Mouse (Mus musculus) C2C12 (cell line): ENCODE measurements at regions not wholly inside any gene's neighbourhood (a gene's known extent, or its start where the extent isn't known, plus 50 kb on each side); places are given as distances from the start of the nearest gene placed in this dataset.

Experiments used
- H3K27me3 ChIP-seq: one replicate; pipeline ENCODE4 v1.6.1; 2011; ENCODE audit not compliant: control insufficient read depth, insufficient read depth, insufficient read length
- H3K36me3 ChIP-seq: one replicate; pipeline ENCODE4 v1.6.1; 2011; ENCODE audit not compliant: control insufficient read depth, insufficient read depth
- H3K4me3 ChIP-seq: one replicate; pipeline ENCODE4 v1.5.1; 2011; ENCODE audit warnings: mild to moderate bottlenecking, control low read depth; ENCODE audit not compliant: poor library complexity, insufficient read depth, severe bottlenecking
- H3K79me2 ChIP-seq: one replicate; pipeline ENCODE4 v1.6.1; 2011; ENCODE audit not compliant: control insufficient read depth, insufficient read depth
- H3K79me3 ChIP-seq: one replicate; pipeline ENCODE4 v1.6.1; 2011; ENCODE audit warnings: low read depth, control low read depth
- H3ac ChIP-seq: one replicate; pipeline ENCODE3; 2011; ENCODE audit warnings: low read depth; ENCODE audit not compliant: control insufficient read depth, insufficient read length
- CEBPB ChIP-seq: IDR thresholded peaks from one replicate; pipeline ENCODE4 v1.6.1; 2011; ENCODE audit warnings: low read depth, mild to moderate bottlenecking, control low read depth, moderate library complexity
- CTCF ChIP-seq: IDR thresholded peaks from one replicate; pipeline ENCODE4 v1.5.1; 2011; ENCODE audit not compliant: control insufficient read depth, insufficient read depth, insufficient read length
- FOSL1 ChIP-seq: IDR thresholded peaks from one replicate; pipeline ENCODE4 v1.8.0; 2011; ENCODE audit warnings: mild to moderate bottlenecking, low read length; ENCODE audit not compliant: poor library complexity, insufficient read depth, severe bottlenecking
- MAX ChIP-seq: IDR thresholded peaks from one replicate; pipeline ENCODE4 v1.6.1; 2011; ENCODE audit warnings: mild to moderate bottlenecking, control low read depth
- MYOD1 ChIP-seq: IDR thresholded peaks from one replicate; pipeline ENCODE4 v1.6.1; 2011; ENCODE audit warnings: low read depth; ENCODE audit not compliant: control insufficient read depth, insufficient read length
- MYOG ChIP-seq: IDR thresholded peaks from one replicate; pipeline ENCODE4 v1.6.1; 2011; ENCODE audit not compliant: control insufficient read depth, insufficient read length; ENCODE audit errors: extremely low read depth
- USF1 ChIP-seq: IDR thresholded peaks from one replicate; pipeline ENCODE4 v1.6.1; 2011; ENCODE audit warnings: low read depth, mild to moderate bottlenecking, control low read depth, moderate library complexity

DNA sequence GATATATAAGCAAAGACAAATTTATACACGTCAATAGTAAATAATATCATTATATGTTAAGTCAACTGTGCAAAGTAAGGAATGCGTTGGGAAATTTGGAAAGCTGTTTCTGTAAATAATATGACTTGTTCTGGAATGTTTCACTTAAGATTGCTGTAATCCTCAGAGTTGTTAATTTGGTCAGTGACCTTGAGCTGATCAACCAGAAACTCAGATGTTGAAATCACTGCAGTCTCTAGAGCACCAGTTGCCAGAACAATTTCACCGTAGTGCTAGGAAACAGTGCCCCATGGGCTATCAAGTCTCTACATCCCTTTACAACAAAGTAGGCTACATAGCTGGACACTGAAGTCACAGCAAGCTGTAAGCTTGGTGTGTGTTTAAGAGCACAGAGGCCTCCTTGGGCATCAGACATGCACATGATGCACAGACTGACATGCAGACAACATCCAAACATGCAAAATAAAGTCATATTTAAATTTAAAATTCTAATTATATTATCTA lies 212.6 kb downstream of the Pik3r1 start:
- Histone ChIP-seq H3K4me3 (no peak overlapping the region), H3K79me2 (no peaks in the 10 kb centered on the region), H3ac (no peak overlapping the region), H3K79me3 (no peaks in the 10 kb centered on the region), H3K27me3 (no peaks in the 10 kb centered on the region), H3K36me3 (no peaks in the 10 kb centered on the region)
- TF ChIP-seq CEBPB: no peak
- TF ChIP-seq MAX: no peak
- TF ChIP-seq CTCF: no peak
- no peak for TF ChIP-seq MYOG
- TF ChIP-seq MYOD1: no peak
- no peak for TF ChIP-seq USF1
- TF ChIP-seq FOSL1: no peak

DNA sequence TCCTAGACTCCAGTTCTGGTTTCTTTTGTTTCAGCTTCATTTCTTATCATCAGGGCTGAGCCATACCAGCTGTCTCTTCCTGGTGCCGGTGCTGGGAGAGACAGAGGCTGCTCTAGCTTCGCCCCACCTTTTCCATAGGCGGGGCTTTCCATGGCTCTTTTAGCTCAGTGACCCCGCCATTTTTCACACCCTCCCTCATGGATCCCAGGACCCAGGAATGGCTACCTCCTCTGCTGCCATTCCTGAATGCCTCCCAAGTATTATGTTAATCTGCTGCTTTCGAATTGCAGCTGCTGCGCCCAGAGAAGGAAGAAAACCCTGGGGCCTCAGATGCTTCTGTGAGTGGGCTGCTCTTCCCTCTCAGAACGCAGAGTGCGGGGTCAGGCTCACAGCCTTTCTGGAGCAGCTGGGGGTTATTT lies 214.9 kb downstream of the Pik3r1 start:
- Histone ChIP-seq H3ac (no peak overlapping the region), H3K4me3 (no peak overlapping the region), H3K36me3 (no peaks in the 10 kb centered on the region), H3K79me3 (no peaks in the 10 kb centered on the region), H3K27me3 (no peaks in the 10 kb centered on the region), H3K79me2 (no peaks in the 10 kb centered on the region)
- TF ChIP-seq USF1 (no peak), FOSL1 (no peak), MYOD1 (no peak), CTCF (no peak)

DNA sequence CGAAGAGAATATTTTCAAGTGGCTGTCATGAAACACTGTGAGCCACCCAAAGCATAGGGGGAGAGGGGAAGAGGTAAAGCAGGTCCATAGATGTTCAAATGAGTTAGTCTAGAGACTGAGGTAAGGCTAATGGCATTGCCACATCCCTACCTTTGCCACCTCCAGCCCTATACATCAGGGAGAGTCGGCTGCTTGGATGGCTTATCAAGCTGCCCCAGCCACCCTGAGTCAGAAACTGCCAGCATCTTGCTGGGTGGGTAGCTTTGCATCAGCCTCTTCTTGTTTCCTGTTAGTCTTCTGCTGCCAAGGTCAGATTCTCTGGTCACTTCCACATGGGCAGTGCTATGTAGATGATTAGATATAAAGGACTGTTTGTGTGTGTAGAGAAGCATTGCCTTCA lies 215.6 kb downstream of the Pik3r1 start:
- TF ChIP-seq CTCF: no peak
- no peak for TF ChIP-seq MYOG
- TF ChIP-seq MAX: no peak
- no peak for TF ChIP-seq USF1
- TF ChIP-seq CEBPB: no peak
- TF ChIP-seq FOSL1: no peak
- no peak for TF ChIP-seq MYOD1
- H3K79me2 ChIP-seq: no peaks in the 10 kb centered on the region
- no peaks in the 10 kb centered on the region for H3K36me3 ChIP-seq
- no peak overlapping the region for H3K4me3 ChIP-seq
- H3ac ChIP-seq: no peak overlapping the region
- no peaks in the 10 kb centered on the region for H3K27me3 ChIP-seq
- H3K79me3 ChIP-seq: no peaks in the 10 kb centered on the region

DNA sequence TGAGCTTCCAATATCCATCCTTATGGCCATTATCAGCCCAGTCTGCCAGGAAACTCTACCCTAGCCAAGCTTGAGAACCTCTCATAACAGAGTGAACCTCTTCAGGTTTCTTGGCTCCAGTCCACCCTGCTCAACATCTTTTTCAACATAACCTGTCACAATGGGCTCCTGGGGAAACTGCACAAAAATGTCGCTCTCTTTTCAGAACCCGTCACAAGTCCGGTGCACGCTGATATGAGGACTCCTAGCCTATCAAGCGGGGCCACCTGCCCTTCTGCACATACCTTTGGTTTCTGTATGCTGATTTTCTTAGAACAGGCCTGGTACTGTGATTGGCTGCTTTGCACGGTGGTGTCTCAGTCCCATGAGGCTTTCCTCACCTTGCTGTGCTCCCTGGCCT lies 216.9 kb downstream of the Pik3r1 start:
- no peak for TF ChIP-seq MAX
- no peak for TF ChIP-seq FOSL1
- TF ChIP-seq MYOG: no peak
- TF ChIP-seq CEBPB: no peak
- TF ChIP-seq MYOD1: no peak
- no peak for TF ChIP-seq USF1
- no peak for TF ChIP-seq CTCF
- H3K79me2 ChIP-seq: no peaks in the 10 kb centered on the region

DNA sequence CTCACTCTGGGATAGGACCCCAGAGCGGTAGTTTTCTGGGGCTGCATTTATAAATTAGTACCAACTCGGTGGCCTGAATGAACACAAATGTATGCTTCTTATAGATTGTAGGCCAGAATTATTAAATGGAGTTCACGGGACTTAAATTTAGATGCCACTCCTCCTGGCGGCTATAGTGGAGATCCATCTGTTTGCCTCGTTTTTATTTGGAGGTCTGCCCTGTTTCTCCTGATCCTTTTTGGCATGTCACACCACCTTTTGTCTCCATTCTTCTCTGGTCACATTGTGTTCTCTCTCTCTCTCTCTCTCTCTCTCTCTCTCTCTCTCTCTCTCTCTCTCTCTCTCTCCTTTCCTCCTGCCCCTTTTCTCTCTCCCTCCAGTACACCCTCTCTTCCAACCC lies 217.5 kb downstream of the Pik3r1 start:
- no peak for TF ChIP-seq MAX
- TF ChIP-seq CEBPB: no peak
- no peak for TF ChIP-seq MYOD1
- TF ChIP-seq FOSL1: no peak
- TF ChIP-seq CTCF: no peak
- TF ChIP-seq MYOG: no peak
- no peak for TF ChIP-seq USF1
- Histone ChIP-seq H3ac (no peak overlapping the region), H3K79me2 (no peaks in the 10 kb centered on the region), H3K27me3 (no peaks in the 10 kb centered on the region), H3K36me3 (no peaks in the 10 kb centered on the region), H3K4me3 (no peak overlapping the region), H3K79me3 (no peaks in the 10 kb centered on the region)

More for the DNA sequence above, 216.9 kb downstream of the Pik3r1 start:
- H3K4me3 ChIP-seq: no peak overlapping the region
- H3ac ChIP-seq: no peak overlapping the region
- H3K36me3 ChIP-seq: no peaks in the 10 kb centered on the region
- H3K27me3 ChIP-seq: no peaks in the 10 kb centered on the region
- no peaks in the 10 kb centered on the region for H3K79me3 ChIP-seq

DNA sequence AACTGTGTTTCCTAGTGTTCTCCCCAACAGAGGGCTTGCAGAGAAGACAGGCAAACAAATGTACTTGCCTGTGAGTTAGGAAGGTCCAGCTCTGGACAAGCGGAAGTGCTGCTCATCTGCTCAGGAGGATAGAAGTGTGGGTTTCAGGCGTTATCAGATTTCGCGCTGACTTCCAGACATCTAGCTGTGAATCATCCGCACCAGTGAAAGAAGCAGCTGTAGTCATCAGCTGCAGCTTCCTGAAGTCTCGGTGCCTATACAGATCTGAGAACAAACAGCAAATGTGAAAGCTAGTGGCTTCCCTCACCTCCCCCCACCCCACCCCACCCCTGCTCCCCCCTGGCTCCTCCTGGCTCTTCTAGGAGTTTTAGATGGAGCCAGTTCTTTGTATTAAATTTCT lies 220.1 kb downstream of the Pik3r1 start:
- Histone ChIP-seq H3K79me2 (no peaks in the 10 kb centered on the region), H3K4me3 (no peak overlapping the region), H3K79me3 (no peaks in the 10 kb centered on the region), H3ac (no peak overlapping the region), H3K27me3 (no peaks in the 10 kb centered on the region), H3K36me3 (no peaks in the 10 kb centered on the region)
- TF ChIP-seq MYOG (no peak), MYOD1 (peak; percentile 76)
